Comparison of ENCODE assay signal across 9 mouse cellular contexts in genomic region chr2:105127531-105128480, GRCm38 (mm10). TPM values are rescaled to one million over a fixed set of nuclear protein-coding genes. Genes with fewer than 3 reads are reported as not detected.
DNase-seq lines count a peak whose midpoint lies in the region; ATAC-seq and TF ChIP-seq lines count a peak whose summit lies in the region.
"Had no signal": no experiment of that assay in that cellular context is flagged by ENCODE, and none has a peak within 500 bp of the region (broad histone marks: within the 10 kb centered on the region; RNA-seq: fewer than 3 reads in every experiment).

No protein-coding gene starts in this region.

- no peaks in the 10 kb centered on the region for H3K36me3 ChIP-seq in kidney, postnatal 0 days (ENCODE audit: insufficient read depth, low read length)
- no peaks in the 10 kb centered on the region for H3K36me3 ChIP-seq in neural tube, embryonic 12.5 days

- TF ChIP-seq CTCF in kidney, postnatal 0 days (IDR thresholded peaks at IDR 0.05; ENCODE audit: low read depth) = no peak

- peak overlapping the region; percentile 71 for H3K4me3 ChIP-seq in kidney, postnatal 0 days (replicated peaks; ENCODE audit: low read depth, low read length)
- peak overlapping the region; percentile 23 for H3K4me3 ChIP-seq in neural tube, embryonic 12.5 days

- ATAC-seq in kidney, postnatal 0 days (replicated peaks; ENCODE audit: low FRiP score, low read depth) = no peak
- ATAC-seq in hematopoietic stem cell, adult 5-6 weeks (replicated peaks in 1 of 2; ENCODE audit: insufficient read depth in 1 of 2, low FRiP score in 2 of 2, low TSS enrichment in 1 of 2, low read depth in 1 of 2, poor library complexity in 2 of 2, severe bottlenecking in 2 of 2) = 0 out of 4 replicates have a peak, but pooled peaks have one; percentile 4 to 23
- ATAC-seq in neural tube, embryonic 12.5 days (ENCODE audit: low FRiP score, low read depth) = no peak
- no peak for ATAC-seq in activated CD4-positive, CD25-positive, alpha-beta regulatory T cell, adult 4 months

- H3K4me2 ChIP-seq in kidney, postnatal 0 days (ENCODE audit: low read length) = peak overlapping the region; percentile 68
- peak overlapping the region; percentile 53 for H3K4me2 ChIP-seq in neural tube, embryonic 12.5 days (replicated peaks)

- peak overlapping the region; percentile 86 for H3K27ac ChIP-seq in kidney, postnatal 0 days
- no peak overlapping the region for H3K27ac ChIP-seq in neural tube, embryonic 12.5 days

- H3K27me3 ChIP-seq in kidney, postnatal 0 days (ENCODE audit: insufficient read depth, low read length) = peaks cover 21% of the 10 kb centered on the region
- H3K27me3 ChIP-seq in neural tube, embryonic 12.5 days (replicated peaks) = peaks cover 99% of the 10 kb centered on the region

- H3K4me1 ChIP-seq in kidney, postnatal 0 days (replicated peaks; ENCODE audit: insufficient read depth, low read length) = 0 out of 2 replicates have a peak, but pooled peaks cover 6% of the 10 kb centered on the region
- peaks cover 25% of the 10 kb centered on the region for H3K4me1 ChIP-seq in neural tube, embryonic 12.5 days

- whole genome bisulfite sequencing in kidney, postnatal 0 days = 1% methylated on average over 52 of the region's 52 CpGs
- 1% methylated on average over 52 of the region's 52 CpGs for WGBS in neural tube, embryonic 12.5 days

- H3K9ac ChIP-seq in kidney, postnatal 0 days (ENCODE audit: low read depth, low read length) = peak overlapping the region; percentile 61
- H3K9ac ChIP-seq in neural tube, embryonic 12.5 days = no peak overlapping the region

- no peaks in the 10 kb centered on the region for H3K9me3 ChIP-seq in kidney, postnatal 0 days (replicated peaks; ENCODE audit: low read length)
- H3K9me3 ChIP-seq in neural tube, embryonic 12.5 days = no peaks in the 10 kb centered on the region

- no peak for DNase-seq in kidney, postnatal 0 days (ENCODE audit: low spot score)
- no peak for DNase-seq in kidney, adult 8-10 months
- DNase-seq in embryo, embryonic 9.5 days (ENCODE audit: extremely low spot score) = peak; percentile 65
- DNase-seq in thymus, postnatal 10 days (ENCODE audit: low spot score in 2 of 2) = no peak
- no peak for DNase-seq in cerebellum, adult 11-12 months

RNA-seq across cellular contexts. Expression of gene Wt1, which starts 1.5 kb away (rescaled TPM):
- polyA plus RNA-seq in kidney, postnatal 0 days (2015; fragmentation: Nextera tagmentation; extraction: Ambion mirVana) = 93.6 and 95.7 TPM in 2 replicates
- not detected in 2 replicates for total RNA-seq in hematopoietic stem cell, adult 5-6 weeks (2017)
- 2.5 and 3.1 TPM in 2 replicates for polyA plus RNA-seq in neural tube, embryonic 12.5 days (2016; fragmentation: Nextera tagmentation; extraction: Ambion mirVana)
- not detected for polyA plus RNA-seq in activated CD4-positive, CD25-positive, alpha-beta regulatory T cell, adult 4 months (2017; shearing (Covaris generic))

RNA-seq across cellular contexts. Expression of gene Gm11060, which starts 36.0 kb away (rescaled TPM):
- not detected in 2 replicates for polyA plus RNA-seq in kidney, postnatal 0 days (2015; fragmentation: Nextera tagmentation; extraction: Ambion mirVana)
- total RNA-seq in hematopoietic stem cell, adult 5-6 weeks (2017) = not detected in 2 replicates
- not detected in 2 replicates for polyA plus RNA-seq in neural tube, embryonic 12.5 days (2016; fragmentation: Nextera tagmentation; extraction: Ambion mirVana)
- not detected for polyA plus RNA-seq in activated CD4-positive, CD25-positive, alpha-beta regulatory T cell, adult 4 months (2017; shearing (Covaris generic))
- polyA plus RNA-seq: frontal cortex, adult 2 months had no signal

Comparison
In these comparisons a context has a peak if more than half of its experiments do, and no peak if none do; other contexts are left out.
1. ATAC-seq: peak in hematopoietic stem cell, adult 5-6 weeks (2 of 2); none in kidney, postnatal 0 days (single experiment), neural tube, embryonic 12.5 days (single experiment) and activated CD4-positive, CD25-positive, alpha-beta regulatory T cell, adult 4 months (single experiment).
2. RNA of gene Wt1, which starts 1.5 kb away (polyA plus RNA-seq): 93.6 to 95.7 TPM in kidney, postnatal 0 days; 2.5 to 3.1 TPM in neural tube, embryonic 12.5 days and not detected in activated CD4-positive, CD25-positive, alpha-beta regulatory T cell, adult 4 months; every median in the first group is over 10 times any median in the second.